Mouse (Mus musculus): ENCODE results near the gene Nck2.

- TF ChIP-seq CTCF (IDR thresholded peaks at IDR 0.05; ENCODE audit: borderline replicate concordance, insufficient read depth, low read length) (no peak), POLR2A (IDR thresholded peaks at IDR 0.05; ENCODE audit: low read depth, low read length) (no peak)
Observed at GRCm38 (mm10) chr1:43521512-43521911, 77.1 kb downstream of the Nck2 start.
